Mouse (Mus musculus) stomach, postnatal 0 days (tissue): ENCODE data around the gene Zranb2.

ENCODE experiments used
- CTCF ChIP-seq: IDR thresholded peaks from 2 replicates; pipeline ENCODE4 v1.5.1; 2016; ENCODE audit warnings: antibody characterized with exemption, low read depth, mild to moderate bottlenecking, moderate library complexity
- EP300 ChIP-seq: optimal IDR thresholded peaks from 2 replicates; pipeline ENCODE3; 2016; ENCODE audit warnings: antibody characterized with exemption

DNA sequence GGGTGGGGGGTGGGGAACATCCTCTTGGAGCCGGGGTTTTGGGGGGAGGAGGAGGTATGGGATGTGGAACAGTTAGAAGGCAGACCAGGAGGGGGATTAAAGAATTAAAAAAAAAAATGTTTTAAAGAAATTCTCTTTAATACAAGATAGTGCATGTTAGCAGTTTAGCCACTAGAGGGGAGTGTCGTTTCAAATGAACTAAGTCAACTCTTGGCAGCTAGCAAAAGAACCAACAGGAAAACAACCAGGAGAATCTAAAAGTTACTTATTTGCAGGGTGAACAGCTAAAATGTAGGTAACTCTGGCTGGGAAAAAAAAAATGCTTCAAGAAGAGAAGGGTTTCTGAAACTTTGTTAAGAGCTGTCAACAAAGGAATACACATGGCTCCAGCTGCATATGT lies 31.2 kb downstream of the Zranb2 start:
- peak; percentile 83 for TF ChIP-seq CTCF
- no peak for TF ChIP-seq EP300
